Mouse (Mus musculus) cerebellum, adult 9-11 months (tissue): ENCODE data around the gene Insc.
A peak's percentile ranks its signal among the peaks of the same experiment; 100 is the strongest.

Experiments used
- DNase-seq: peaks from one replicate; pipeline ENCODE4 v3.0.0; 2022

The Insc gene

DNA sequence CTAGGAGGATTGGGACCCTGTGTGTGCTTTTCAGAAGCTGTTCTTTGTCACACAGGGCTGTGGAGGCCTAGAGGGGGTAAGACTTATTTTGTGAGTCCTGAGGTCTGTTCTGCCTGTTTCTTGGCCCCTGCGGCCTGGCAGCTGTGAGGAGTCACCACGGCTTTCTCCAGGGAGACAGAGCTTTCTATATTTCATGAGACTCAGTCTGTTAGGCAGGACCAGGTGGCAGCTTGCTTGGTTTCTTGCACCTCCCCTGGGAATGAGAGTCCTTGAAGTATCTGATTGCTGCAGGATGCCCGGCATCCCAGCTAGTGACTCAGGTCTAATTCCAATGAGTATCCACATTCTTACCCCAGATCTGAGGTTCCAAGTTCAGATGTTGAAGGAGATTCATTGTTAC lies 21.8 kb downstream of the Insc start:
- no peak for DNase-seq

DNA sequence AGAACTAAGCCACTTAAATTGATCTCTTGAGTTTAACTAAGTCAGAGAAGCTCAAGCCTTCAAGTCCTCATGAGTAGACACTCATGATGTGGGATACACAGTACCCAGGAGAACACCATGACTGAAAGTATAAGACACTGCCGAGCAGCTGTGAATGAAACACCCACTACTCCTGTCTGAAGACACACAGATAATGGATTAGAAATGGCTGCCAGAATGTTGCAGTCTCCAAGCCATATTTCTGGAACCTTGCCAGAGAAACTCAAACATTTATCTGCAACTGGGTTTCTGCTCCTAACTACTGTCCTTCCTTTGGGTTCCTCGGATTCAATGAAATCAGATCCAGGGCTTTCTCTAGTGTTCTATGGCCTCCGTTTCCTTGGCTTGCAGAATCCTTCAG lies 23.0 kb downstream of the Insc start:
- no peak for DNase-seq

DNA sequence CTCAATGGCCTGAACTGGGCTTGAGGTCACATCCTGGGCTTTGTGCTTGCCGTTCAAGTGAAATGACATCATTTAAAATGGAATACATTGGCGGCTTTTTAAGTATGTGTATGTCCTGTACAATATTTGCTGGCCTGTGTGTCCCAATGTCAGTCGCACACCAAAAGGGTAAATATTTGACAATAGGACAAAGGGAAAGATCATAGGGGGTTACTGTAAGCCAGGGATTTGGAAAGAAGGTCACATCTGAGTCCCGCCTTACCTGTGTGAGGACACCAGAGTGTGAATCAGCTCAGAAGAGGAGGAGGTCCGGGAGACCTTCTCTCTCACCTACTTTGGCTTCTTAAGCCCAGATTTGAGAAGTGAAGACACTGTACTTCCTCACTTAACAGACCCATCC lies 25.0 kb downstream of the Insc start:
- no peak for DNase-seq

DNA sequence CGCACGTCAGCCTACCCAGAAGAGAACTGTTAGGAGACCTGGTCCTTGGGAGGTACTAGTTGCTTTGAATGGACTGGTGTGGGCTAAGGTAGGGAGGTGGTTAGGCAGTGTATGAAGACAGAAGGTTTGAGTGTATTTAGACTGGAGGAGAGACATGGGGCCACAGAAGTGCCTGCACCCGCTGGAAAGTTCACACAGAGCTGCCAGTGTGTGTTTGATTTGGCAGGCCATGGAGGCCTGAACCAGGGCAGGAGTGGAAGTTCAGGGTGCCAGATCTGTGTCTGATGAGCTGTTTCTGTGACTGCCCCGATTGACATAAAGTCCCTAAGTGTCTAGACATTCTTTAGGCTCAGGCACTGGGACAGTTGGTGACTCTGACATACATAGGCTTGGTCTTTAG lies 25.5 kb downstream of the Insc start:
- DNase-seq: no peak

DNA sequence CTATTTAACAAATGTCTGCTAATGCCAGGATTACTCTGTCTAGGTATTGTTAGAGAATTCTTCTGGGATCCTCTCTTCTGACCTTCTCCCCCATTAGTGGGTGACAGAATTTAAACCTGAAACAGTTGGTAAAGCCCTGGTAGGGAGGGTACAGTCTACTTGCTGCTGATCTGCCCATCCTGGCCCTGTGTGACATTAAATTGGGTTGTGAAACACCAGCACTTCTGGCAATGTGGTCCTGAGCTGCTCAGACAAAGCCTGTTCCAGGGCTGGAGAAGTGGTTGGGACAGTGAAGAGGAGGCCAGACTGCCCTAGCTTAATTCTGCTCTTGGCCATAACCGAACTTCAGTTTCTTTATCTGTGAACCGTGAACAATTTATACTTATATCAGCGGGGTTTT lies 27.1 kb downstream of the Insc start:
- DNase-seq: no peak

DNA sequence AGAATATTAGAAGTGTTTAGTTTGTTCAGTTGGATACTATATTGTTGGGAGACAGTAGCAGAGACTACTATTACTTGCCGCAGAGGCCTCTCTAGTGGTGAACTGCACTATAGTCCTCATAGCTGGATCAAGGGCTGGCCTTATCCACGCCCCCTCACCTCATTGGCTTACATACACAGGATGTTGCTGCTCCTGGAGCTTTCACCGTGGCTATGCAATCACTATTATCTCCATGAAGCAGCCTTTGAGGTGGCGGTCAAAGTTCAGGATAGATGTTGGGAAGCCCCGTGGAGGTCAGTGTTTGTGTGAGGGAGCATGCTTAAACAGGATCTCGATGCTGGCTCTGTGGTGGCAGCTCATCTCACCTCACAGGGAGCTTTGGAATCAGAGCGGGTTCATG lies 28.3 kb downstream of the Insc start:
- DNase-seq: no peak

DNA sequence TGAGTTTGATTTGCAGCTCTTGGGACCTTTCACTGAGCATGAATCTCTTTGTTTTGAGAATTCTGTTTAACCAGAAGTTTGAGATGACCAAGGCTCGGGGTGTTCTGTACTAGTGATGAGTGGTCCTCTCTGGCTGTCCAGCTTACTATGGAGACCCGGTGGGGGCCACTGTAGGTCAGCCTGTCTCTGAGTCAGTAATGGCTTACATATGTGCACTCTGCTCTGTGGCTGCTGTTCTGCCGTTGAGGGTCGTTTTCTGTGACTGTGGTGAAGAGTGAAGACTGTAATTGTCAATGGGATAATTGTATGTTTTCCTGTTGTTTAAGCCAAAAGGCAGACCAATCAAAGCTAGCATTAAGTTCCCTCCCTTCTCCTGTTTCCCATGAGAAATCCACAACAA lies 30.3 kb downstream of the Insc start:
- DNase-seq: no peak

DNA sequence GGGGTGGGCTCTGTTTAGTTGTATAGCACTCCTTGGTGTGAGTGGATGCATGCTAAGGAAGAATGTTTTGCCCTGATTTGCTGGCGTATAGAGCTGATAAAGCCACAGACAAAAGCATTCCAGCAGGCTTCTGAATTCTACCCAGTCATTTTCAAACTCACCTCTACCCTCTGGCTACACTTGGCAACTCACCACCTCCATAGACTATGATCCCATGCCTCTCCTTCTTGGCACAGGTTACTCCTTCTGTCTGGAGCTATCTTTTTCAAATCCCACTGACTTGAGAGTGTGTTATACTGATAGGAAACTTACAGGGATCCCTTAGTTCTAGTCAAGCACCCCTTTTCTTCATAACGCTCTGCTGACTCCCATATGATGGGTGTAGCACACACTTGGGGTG lies 32.4 kb downstream of the Insc start:
- DNase-seq: no peak

DNA sequence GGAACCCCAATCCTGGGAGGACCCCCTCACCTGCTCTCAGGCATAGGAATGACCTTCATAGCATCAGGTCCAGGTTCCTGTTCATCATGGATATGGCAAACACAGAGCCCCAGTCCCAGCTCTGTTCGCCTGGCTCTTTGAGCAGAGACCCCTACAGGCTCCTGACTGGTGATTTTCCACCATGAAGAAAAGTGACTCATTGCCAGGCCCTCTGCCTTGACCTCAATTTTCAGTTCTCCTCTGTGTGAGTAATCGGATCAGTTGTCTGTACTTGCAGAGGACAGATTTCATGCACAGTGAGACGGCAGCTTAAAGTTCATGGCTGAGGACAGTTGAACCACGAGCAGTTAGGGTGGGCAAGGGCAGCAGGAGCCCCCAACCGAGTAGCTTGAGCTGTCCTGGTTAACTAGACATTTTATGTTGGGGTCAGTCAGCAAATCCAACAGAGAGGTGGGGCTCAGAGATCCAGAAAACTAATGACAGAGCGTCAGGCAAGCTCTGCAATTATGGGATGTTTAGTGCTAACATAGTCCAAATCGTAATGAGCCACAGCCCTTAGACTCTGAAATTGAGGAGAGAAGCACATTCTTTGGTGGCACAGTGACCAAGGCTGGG lies 34.8 kb downstream of the Insc start:
- DNase-seq: no peak

DNA sequence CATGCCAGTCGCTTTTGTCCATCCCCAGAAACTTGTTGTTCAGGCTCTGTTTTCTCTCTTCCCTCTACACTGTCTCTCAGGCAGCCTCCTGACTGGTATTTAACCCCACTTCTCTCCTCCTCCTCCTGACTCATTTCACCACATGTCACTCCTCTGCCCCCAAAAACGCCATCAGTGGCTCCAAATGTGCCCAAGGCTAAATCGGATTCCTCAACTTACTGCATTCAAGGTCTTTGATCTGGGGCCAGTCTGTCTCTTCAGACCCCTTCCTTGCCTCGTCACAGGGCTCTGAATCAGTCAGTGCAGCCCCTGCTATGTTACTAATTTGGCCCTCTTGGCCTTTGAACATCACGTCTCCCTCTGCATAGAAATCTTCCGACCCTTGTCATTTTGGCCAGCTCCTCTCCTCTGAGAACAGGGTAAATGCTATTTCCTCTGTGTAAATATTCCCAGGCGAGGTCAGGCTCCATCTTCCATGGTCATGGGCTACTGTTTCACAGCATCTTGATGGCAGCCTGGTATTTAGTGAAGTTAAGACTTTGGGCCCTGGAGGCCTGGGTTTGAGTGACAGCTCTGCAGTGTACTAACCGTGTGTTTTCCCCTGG lies 35.7 kb downstream of the Insc start:
- DNase-seq: no peak

DNA sequence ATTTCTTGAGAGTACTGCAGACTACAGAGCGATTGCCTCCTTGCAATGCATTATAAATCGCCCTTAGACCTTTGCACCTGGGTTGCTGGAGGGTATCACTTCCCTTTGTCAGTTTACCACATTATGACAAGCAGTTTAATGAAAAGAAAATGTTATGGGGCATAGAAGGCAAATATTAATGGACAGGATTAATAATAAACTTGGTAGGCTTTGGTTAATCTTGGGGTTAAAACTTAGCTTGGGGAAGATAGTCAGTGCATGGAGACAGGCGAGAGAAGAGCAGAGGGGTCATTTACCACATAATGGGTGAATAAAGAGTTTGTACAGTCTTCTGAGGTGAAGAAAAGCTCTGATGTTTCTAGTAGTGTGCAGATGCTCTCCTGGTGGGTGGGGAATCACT lies 39.8 kb downstream of the Insc start:
- no peak for DNase-seq

DNA sequence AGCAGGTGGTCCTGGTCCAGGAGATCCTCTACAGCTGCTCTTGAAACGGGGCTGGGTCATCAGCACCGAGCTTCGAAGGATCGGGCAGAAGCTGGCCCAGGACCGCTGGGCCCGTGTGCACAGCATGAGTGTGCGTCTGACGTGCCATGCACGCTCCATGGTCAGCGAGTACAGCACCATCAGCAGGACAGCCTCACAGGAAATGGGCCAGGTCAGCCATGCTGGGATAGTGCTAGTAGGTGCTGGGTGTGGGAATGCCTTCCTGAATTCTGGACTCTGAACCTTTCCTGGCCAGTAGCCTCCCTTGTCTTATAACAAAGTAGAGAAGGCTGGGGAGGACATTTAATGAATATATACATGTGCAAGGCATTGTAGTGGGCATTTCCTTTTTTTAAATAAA lies 47.6 kb downstream of the Insc start:
- DNase-seq: no peak

DNA sequence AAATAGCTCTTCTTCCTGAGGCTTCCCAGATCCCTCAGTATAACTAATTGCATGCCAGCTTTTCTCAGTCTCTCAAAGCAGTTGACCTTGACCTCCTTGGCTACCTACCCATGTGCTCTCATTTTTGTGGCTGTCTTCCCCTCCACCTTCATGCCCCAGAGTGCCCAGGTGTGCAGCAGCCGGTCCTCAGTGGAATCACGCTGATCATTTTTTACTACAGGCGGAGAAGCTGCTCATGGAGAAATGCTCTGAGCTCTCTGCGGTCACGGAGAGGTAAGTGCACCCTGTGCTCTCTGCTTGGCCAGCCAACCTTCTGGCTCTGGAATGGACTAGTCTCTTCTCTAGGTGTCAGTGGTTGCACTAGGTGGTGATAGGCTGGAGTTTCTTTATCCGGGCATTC lies 48.5 kb downstream of the Insc start:
- no peak for DNase-seq

DNA sequence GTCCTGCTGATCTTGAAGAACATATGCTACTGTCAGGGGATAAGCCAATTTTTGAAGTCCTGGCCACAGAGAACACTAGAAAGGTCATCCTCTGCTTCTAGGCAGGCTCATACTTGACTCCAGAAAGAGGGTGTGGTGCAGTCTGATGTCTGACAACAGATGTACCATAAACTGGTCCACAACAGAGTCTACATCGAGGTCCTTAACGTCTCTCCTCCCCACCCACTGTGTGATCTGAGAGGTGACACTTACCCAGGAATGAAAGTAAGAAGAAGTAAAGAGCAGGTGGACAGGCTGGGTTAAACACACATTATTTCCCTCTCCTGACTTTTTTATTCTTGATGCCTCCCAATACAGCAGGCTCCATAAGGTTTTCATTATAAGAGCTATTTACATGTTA lies 50.9 kb downstream of the Insc start:
- DNase-seq: no peak

DNA sequence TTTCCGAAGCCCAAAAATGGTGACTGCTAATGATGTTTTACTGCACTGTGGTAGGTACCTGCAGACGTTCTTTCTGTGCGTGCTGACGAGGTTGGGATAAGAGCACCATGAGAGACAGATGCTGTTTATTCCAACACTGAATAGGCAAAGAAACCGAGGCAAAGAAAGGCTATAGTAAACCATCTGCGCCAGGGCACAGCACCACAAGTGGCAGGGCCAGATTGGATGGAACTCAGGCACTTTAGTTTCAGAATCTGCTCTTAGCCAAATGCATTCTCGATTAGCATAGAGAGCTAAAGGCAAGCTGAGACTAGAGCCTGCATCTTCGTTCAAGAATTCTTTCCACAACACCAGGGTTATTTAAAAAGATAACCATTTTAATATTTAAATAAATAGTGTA lies 59.1 kb downstream of the Insc start:
- no peak for DNase-seq

DNA sequence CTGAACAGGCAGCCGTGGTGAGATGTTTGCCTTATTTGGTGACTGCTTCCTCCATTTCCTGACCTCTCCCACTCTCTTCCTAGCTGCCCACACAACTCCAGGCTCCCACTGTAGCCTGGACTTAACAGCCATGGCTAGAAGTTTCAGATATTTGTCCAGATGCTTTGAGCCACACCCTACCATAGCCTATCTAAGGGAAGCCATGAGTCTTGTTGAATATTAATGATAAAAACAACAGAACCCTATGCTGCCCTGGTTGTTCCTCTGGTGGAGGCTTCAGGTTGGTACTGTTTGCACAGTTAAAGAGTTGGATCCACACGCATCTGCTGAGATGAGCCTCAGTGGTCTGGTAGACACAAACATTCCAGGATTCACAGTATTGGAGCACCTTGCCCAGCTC lies 61.8 kb downstream of the Insc start:
- DNase-seq: no peak

DNA sequence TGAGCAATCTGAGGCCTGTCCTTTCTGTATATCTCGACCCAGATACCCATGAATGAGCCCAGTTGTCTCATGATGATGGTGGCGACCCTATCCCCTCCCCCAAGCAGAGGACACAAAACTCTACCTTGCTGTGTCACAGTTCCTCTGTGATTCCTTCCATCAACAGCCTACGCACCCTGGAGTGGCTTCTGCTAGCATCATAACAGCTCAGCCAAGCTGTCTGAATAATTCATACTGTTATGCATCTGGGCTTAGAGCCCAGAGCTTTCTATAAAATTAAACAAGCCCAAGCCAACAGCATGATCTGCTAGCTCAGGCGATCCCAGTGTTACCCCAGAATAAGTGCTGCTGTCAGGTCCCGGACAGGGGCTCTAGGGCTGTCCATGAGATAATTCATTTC lies 63.8 kb downstream of the Insc start:
- no peak for DNase-seq

DNA sequence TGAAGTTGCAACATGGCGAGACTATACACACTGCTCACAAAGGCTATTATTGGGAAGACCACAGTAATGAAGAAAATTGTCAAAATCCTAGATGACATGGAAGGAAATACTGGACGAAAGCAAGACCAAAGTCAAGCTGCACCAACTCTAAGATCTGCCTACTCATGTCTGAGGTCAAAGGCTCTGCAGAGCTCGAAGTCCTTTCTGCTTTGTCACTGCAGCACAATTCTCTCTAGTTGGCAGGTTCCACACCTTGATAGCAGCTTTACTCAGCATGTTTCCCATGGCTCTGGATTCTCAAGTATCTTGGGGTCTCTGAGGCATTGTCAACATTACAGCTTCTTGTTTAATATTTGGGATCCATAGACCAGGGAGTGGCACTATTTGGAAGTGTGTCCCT lies 64.8 kb downstream of the Insc start:
- DNase-seq: no peak

DNA sequence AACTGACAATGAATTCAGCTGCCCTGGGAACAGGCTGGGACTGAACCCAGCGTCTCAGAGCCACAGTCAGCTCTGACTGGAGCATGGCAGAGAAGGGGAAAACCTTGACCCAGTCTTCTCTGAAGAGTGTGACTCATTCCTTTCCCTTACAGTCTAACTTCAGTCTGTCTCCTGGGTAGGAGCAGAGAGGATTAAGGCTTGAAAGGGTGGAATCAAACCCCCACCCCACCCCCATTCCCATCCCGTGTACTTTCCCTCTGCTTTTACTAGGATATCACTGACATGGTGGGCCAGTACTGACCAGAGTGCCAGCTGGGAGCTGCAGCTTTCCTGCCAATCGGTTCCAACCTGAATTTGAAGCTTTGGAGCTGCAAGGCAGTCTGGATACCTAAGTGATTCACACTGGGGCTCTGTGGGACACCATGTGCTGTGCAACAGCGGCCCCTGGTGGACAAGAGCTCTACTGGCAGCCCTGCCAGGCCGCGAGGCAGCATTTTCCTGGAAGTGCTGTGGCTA lies 73.9 kb downstream of the Insc start:
- peak; percentile 64 for DNase-seq

DNA sequence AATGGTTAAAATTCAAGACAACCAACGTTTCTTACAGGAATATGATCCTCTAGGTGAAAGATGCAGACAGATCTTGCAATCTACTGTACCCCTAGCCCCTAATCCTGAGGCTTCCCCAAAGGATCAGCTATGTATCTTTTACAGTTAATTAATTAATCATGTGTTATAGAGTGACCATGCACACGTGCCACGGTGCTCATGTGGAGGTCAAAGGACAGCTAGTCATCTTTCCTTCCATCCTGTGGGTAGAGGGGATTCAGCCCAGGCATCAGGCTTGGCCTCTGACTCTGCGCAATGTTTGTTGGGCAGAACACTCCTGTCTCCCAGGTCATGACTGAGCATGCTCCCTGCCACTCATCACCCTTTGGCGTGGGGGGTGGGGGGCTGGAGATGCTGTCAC lies 74.4 kb downstream of the Insc start:
- DNase-seq: no peak

DNA sequence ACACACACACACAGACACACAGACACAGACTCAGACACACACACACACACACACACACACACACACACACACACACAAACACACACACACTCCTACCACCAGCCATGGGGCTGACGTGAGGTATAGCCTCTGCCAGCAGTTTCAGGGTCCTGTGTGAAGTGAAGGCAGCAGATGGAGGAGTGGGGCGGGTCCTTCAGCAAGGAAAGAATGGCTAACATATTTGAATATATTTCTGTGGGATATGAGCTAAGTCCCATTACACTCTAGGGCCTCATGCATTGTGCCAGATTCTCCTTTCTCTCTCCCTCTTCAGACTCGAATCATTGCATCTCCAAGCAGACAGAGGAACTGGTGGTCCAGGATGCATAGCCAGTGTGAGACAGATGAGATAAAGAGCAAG lies 74.9 kb downstream of the Insc start:
- no peak for DNase-seq

DNA sequence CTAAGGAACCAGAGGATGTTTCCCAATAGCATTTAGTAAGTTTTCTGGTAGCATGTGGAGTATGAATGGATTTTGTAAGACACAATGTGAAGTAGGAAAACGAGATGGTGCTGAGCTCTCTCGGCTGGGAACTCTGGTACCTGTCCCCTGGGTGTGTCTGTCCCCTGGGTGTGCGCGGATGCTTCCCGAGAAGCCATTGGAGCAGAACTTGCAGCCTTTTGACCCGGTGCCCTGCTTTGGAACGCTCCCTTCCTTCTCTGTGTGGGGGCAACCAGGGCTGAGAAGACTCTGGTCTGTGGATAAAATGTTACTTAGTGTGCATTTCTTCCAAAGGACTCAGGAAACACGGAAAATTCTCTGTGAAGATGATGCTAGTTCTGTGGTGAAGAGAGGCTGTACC lies 75.3 kb downstream of the Insc start:
- no peak for DNase-seq

DNA sequence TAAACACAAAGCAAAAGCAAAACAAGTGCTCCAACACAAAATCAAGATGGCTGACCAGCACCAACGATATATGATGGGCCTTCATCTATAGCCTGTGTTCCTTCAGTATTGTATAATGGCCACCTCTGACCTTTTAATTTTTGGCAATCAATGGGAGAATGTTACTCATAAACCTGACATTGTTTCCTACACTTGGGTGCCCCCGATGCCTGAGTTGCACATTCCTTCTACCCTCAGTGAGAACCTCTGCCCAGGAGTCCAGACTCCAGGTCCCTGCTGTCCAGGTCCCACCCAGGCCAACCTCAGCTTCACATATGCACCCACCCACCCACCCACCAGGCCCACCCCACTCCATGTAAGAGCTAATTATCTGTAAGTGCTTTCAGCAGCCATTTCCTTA lies 79.2 kb downstream of the Insc start:
- DNase-seq: no peak

DNA sequence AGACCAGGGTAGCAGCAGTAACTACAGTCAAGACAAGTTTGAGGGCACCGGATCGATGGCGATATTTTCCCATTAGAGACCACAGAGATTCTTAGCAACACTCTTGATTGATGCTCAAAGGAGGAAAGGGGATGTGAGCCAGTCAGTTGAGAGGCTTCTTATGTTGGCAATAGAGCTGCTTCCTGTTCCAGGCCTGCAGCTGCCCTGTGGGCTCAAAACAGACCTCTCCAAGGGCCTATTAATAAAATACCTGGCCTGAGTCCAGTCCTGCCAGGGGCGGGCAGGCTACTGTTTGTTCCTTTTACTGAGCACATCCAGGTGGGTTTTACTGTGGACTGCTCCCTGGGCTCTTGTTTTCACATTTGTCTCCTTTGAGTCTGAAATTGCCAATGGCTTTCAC lies 83.9 kb downstream of the Insc start:
- DNase-seq: no peak

DNA sequence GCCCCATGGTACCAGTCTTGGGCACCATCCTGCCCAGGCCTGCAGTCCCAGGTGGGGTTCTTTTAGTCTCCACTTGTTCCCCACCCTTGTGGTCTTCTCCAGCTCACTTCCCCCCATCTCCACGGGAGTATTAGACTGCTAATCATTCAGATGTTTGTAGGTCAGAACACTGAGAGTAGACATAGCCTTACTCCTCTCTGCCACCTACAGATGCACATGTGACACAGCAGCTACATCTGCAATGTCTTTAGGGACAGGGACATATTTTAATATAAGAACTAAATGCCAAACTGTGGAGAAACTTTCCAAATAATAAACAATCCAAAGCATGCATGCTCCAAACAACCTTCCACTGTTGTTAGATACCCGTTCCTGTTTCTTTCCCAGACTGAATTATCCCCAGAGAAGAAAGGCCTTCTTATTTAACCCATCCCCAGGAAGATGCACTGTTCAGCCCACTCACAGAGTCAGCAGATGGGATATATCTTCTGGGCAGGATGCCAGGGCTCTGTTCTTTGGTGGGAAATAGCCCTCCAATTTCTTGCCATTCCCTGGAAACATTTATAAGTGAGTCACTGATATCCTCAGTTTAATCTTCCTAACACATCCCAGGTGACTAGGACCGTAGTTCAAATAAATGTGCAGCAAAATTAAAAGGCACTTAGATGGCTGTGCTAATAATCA lies 88.9 kb downstream of the Insc start:
- no peak for DNase-seq
